Mouse (Mus musculus) right cerebral cortex, adult 2 months (tissue): ENCODE measurements around the gene Rbm15.
"Not testable (repeated sequence)": the region's sequence is repeated elsewhere in the genome, so short reads cannot be mapped to it uniquely, and the experiment has no call there.

Source experiments
- DNase-seq, 2 experiments: peaks; one replicate each; pipeline ENCODE4 v3.0.0; 2021 to 2022; ENCODE audit warnings: low spot score in 2 of 2

The Rbm15 gene

DNA sequence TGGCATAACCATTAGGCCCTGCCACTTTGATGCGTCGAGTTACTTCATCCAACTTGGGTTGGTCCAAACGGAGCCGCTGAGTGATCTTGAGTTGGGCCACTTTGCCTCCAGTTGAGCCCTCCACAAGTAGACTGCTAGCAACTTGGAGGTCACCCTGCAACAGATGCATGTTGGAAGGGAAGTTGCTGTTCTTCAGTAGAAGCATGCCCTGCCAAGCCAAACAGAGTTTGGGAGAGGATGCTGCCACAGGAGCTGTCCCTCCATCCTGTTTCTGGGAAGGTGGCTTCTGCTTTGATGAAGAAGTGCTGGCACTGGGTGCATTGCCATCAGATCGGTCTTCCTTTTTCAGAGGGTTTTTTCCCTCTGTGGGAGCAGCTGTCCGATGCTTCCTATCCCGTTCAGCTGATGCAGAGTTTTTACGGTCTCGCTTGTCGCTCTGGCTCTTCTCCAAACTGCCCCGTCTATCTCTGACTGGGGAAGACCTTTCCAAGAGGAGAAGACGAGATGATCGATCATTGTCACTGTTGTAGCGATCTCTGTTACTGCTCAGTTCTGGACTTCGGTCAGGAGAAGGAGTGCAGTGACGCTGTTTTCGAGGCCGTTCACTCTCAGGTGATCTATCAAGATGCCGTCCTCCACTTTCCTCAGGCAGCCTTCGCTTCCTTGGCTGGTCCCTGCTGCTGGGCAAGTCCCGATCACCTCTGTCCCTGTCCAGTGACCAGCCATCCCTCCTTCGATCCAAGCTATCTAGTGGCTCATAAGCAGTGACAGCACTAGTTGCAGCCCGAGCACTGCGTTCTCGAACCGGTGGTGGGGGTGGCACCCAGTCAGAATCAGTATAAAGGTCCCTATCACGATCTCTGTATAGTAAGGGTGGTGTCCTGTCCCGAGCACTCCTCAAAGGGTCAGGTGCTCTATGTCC, 2.7 kb downstream of the Rbm15 start:
- DNase-seq: peak in 1 of 2 experiments; percentile 8

DNA sequence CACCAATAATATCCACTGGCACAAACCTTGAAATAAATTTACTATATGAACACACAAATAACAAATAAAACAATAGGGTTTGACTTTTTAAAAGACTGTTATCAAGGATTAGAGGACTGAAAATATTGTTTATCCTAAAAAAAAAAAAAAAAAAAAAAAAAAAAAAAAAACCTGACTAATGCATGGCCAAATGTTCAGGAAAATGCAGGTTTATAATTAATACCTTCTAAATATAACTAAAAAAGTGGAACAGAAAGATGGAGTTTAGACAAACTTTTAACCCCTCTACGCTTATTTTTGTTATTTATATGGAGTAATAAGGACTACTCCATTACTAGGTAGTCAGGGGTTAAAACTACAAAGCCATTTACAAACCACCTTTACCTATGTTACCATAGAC, 7.0 kb downstream of the Rbm15 start:
- no peak for DNase-seq

DNA sequence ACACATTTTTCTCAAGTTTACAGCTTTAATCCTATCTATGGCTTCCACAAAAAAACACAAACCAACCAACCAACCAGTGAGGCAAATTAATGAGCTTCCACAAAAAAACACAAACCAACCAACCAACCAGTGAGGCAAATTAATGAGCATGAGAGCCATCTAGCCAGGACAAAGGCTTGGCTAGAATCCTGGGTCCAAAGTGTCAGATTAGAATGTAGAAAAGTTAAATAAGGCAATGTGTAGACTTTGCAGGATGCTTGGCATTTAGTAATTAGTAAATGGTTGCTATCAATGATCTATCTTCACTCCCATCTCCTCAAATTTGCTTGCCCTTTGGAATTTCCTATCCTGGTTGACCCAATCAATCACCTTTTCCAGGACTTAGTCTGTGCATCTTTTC, 11.7 kb downstream of the Rbm15 start:
- DNase-seq: no peak

DNA sequence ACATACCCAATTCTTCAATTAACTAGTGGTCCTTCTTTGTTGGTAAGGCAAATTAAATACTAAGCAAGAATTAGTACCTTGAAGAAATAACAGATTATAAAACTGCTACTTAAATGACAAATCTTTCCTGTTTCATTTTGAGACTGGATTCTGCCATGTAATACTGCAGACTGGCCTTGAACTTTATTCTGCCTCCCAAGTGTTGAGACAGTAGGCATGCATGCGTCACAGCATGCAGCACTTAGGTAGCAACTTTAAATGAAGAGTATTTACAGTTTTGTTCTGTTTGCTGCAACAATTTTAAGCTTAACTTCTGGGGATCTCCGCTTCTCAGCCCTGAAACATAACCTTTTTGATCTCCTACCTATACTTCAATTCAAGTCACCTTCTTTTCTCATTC, 12.3 kb downstream of the Rbm15 start:
- no peak for DNase-seq

DNA sequence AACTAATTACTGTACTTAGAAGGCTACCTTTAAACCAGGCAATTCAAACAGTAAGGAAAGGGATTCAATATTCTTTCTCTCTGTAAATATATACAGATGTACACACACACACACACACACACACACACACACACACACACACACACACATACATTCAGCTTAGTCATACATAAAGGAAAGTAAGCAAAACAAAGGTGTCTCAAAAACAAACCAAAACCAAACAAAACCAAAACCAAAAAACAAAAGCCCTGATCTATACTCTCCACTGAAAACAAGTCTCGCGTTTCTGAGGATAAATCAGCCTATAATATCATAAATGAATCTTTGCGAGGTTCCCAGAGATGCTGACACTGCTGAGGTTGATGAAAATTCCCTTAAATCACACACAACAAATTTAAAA, 16.1 kb downstream of the Rbm15 start:
- no peak for DNase-seq

DNA sequence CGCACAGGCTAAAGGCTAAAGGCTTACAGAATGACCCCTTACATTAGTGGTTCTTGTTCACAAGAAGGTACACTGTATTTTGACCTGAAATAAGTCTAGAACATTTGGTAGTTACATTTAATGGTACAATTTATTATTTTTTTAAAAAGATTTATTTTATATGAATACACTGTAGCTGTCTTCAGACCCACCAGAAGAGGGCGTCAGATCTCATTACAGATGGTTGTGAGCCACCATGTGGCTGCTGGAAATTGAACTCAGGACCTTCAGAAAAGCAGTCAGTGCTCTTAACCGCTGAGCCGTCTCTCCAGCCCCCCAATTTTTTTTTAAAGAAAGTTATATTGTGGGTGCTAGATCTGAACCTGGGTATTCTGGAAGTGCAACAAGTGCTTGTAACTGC, 36.6 kb downstream of the Rbm15 start:
- not testable (repeated sequence) for DNase-seq

DNA sequence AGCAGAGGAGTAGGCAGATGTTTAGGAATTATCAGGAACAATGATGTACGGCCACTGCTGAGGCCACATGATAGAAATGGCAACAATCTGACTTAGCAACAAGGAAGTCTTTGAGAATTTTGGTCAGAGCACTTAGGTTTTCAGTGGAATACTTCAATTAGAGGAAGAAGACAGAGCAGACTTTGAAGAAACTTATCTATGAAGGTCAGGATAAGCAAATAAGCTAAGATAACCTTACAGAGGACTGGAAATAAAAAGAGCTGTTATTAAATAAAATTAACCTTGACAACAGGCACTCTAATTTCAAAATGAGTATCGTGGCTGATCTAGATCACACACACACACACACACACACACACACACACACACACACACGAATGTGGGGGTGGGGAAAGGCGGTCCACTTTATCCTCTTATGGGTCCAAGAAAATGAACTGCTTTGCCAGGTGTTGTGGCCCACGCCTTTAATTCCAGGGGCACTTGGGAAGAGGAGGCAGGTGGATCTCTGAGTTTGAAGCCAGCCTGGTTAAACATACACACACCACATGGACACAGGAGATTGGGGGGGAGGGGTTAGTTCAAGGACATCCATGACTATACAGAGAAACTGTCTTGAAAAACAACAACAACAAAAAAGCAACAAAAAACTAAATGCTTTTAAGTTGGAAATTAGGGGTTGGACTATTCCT, 37.7 kb downstream of the Rbm15 start:
- DNase-seq: no peak

DNA sequence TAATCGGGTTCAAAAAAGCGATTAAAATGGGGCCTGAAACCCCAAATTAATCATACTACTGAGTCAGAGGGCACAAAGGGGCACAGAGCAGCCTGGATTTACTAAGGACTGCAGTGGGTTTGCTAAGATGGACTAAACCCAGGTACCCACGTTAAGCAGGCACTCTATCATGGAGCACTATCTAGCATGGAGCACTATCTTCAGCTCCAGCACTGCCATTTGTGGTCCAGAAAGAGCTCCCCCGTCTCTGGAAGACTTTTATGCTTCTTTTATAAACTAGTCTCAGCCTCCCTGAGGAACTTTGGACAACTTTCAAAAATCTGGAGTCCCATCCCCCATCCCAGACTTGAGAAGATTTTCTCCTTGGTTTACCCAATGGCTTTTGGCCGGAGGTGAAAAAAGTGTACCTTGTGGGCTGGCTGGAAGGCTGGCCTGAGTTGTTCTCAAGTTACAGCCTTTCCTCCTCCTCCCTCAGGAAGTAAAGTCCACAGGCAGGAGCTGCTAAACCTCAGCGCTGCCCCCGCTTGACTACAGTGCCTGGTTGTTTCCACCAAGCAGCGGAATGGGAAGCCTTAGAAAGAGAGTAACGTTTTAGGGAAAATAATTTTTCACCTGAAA, 42.6 kb downstream of the Rbm15 start, which contains the start of gene Slc16a4:
Gene Slc16a4 (plus strand): TSS at position 467 of the 618 bp plus-strand sequence.
- no peak for DNase-seq

DNA sequence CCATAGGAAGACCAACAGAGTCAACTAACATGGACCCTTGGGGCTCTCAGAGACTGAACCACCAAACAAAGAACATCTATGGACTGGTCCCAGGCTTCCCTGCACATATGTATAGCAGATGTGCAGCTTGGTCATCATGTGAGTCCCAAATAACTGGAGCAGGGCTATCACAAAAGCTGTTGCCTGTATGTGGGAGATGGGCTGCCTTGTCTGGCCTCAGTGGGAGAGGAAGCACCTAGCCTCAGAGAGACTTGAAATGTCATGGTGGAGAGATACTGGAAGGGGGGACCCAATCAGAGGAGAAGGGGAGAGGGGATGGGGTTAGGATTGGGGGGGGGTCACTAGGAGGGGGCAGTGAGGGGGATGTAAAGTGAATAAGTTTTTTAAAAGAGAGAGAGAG, 46.1 kb downstream of the Rbm15 start:
- DNase-seq: no peak

DNA sequence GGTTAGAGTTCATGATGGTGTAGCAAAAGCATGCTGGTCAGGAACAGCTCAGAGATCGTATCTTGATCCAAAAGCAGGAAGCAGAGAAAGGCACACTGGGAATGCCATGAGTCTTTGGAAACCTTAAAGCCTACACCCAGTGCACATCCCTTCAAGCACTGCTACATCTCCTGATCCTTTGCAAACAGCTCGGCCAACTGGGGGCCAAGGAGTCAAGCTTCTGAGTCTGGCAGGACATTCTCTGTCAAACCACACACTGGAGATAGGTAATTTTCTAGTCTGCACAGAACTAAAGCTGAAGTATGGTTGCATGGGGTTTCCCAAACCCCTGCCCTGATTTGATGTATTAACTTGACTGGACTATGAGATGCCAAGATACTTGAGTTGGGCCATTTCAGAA, 47.4 kb downstream of the Rbm15 start:
- DNase-seq: no peak

DNA sequence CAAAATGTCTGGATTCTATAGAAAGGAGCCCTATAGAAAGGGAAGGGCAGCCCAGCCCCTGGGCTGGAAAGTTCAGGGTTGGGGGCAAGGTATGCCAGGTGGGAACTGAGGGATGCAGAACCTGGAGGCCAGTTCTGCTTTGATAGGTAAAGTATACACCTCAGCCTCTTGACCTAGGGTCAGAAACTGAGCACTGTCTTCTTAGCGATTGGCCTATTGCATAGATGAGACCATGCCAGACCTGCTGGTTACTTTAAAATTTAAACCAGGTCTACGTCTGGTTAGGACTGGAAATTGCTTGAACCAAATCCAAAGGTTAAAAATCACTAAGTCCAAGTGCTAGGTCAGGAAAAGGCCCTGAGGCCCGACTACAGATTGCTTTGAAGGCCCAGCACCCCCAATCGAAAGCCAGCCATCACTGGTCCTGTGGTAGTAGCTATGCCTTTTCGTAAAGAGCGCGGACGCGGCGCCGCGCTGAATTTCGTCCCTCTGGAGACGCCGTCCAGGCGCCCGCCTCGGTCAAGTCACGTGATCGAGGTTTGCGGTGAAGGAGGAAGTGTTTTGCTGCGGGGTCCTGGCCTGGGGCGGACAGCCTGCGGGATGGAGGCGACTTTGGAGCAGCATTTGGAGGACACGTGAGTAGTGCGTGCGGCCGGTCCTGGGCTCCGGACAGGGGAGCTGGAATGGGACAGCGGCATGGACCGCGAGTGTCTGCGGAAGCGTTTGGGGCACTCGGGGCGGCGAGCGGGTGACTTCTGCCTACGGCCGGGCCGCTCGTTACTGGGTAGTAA, 54.8 kb downstream of the Rbm15 start, which contains the start of gene Lamtor5:
Gene Lamtor5 (plus strand): TSS at position 380 of the 791 bp plus-strand sequence.
- DNase-seq: peak; percentile 93 to 94

DNA sequence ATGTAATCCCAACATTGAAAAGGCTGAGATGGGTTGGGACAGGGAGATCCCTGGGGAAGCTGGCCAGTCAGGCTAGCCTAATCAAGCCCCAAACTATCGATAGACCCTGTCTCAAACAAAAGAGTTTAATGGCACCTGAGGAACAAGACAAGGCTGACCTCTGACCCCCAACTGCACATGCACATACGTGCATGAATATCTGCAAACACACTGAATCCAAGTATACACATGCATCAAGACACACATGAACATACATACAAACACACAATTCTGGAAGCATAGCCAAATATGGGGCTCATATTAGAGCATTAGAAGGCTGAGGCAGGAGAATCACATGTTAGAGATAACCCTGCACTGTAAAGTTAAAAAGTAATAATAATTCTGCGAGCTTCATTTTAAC, 56.8 kb downstream of the Rbm15 start:
- no peak for DNase-seq

DNA sequence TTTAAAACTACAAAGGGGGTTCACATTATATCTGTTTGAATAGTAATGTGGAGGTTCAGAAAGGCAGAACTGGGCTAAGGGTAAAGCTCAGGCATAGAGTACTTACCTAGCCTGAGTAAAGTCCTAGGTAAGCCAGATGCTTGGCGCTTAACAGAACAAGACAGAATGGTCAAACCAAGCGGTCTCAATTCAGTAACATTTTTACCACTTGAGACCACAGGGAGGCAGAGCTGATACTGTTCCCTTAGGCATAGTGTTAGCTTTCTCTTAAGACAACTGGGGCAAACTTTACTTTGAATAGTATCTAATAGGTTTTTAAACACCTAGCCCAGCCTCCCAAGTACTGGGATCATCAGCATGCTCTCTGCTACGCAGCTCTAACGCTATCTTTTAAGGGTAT, 57.5 kb downstream of the Rbm15 start:
- no peak for DNase-seq
